Comparison of ENCODE assay signal across 8 mouse cellular contexts in genomic region chr10:80901409-80902272, GRCm38 (mm10). TPM values are rescaled to one million over a fixed set of nuclear protein-coding genes. Genes with fewer than 3 reads are reported as not detected.
DNase-seq lines count a peak whose midpoint lies in the region; ATAC-seq lines count a peak whose summit lies in the region.

No protein-coding gene starts in this region.

- peak overlapping the region; percentile 22; the same call in 1 of the 2 replicates for H3K9ac ChIP-seq in neural tube, embryonic 11.5 days (ENCODE audit: low read length)
- peak overlapping the region; percentile 41; the same call in 1 of the 2 replicates for H3K9ac ChIP-seq in heart, embryonic 13.5 days
- peak overlapping the region; percentile 5; the same call in 1 of the 2 replicates for H3K9ac ChIP-seq in limb, embryonic 11.5 days (ENCODE audit: low read length)
- no peak overlapping the region; the same call in 1 of the 2 replicates for H3K9ac ChIP-seq in stomach, embryonic 14.5 days (replicated peaks; ENCODE audit: low read depth, low read length)

- peak overlapping the region; percentile 22; the same call in 1 of the 2 replicates for H3K4me2 ChIP-seq in neural tube, embryonic 11.5 days (ENCODE audit: low read depth)
- H3K4me2 ChIP-seq in heart, embryonic 13.5 days = peak overlapping the region; percentile 95
- no peak overlapping the region for H3K4me2 ChIP-seq in limb, embryonic 11.5 days (ENCODE audit: low read depth, severe bottlenecking)
- H3K4me2 ChIP-seq in stomach, embryonic 14.5 days (replicated peaks; ENCODE audit: low read depth, low read length) = peak overlapping the region; percentile 30

- 0 out of 2 replicates have a peak overlapping the region, but pooled peaks have one; percentile 27 for H3K27ac ChIP-seq in neural tube, embryonic 11.5 days (ENCODE audit: low read depth, low read length)
- H3K27ac ChIP-seq in heart, embryonic 13.5 days (replicated peaks) = peak overlapping the region; percentile 33; the same call in 1 of the 2 replicates
- H3K27ac ChIP-seq in limb, embryonic 11.5 days (replicated peaks; ENCODE audit: low read depth, low read length) = no peak overlapping the region
- H3K27ac ChIP-seq in stomach, embryonic 14.5 days (ENCODE audit: low read length) = peak overlapping the region; percentile 39; the same call in 1 of the 2 replicates

- H3K4me3 ChIP-seq in neural tube, embryonic 11.5 days (ENCODE audit: low read depth, low read length) = 0 out of 2 replicates have a peak overlapping the region, but pooled peaks have one; percentile 8
- H3K4me3 ChIP-seq in heart, embryonic 13.5 days = peak overlapping the region; percentile 71
- no peak overlapping the region for H3K4me3 ChIP-seq in limb, embryonic 11.5 days (ENCODE audit: low read depth, low read length)
- H3K4me3 ChIP-seq in stomach, embryonic 14.5 days (ENCODE audit: low read depth, low read length) = 0 out of 2 replicates have a peak overlapping the region, but pooled peaks have one; percentile 3

- peaks cover 6% of the 10 kb centered on the region for H3K4me1 ChIP-seq in neural tube, embryonic 11.5 days (ENCODE audit: control insufficient read depth, insufficient read depth, low read length)
- peaks cover 28% of the 10 kb centered on the region for H3K4me1 ChIP-seq in heart, embryonic 13.5 days
- peaks cover 8% of the 10 kb centered on the region; the same call in 1 of the 2 replicates for H3K4me1 ChIP-seq in limb, embryonic 11.5 days (ENCODE audit: control insufficient read depth, insufficient read depth, low read length)
- peaks cover 7% of the 10 kb centered on the region for H3K4me1 ChIP-seq in stomach, embryonic 14.5 days (ENCODE audit: control insufficient read depth, insufficient read depth, low read length)

- no peak for ATAC-seq in neural tube, embryonic 11.5 days (ENCODE audit: insufficient read depth, low FRiP score, low TSS enrichment)
- ATAC-seq in heart, embryonic 13.5 days (ENCODE audit: extremely low read depth, insufficient number of reproducible peaks, low FRiP score, low TSS enrichment) = no peak
- ATAC-seq in limb, embryonic 11.5 days (ENCODE audit: insufficient number of reproducible peaks, low FRiP score, low TSS enrichment, low read depth) = no peak
- ATAC-seq in stomach, embryonic 14.5 days (ENCODE audit: insufficient number of reproducible peaks, insufficient read depth, low FRiP score, low read depth) = no peak
- no peak for ATAC-seq in frontal cortex, adult (ENCODE audit: low TSS enrichment)

- WGBS in neural tube, embryonic 11.5 days = 91% methylated on average over 19 of the region's 19 CpGs
- WGBS in heart, embryonic 13.5 days = 89% methylated on average over 19 of the region's 19 CpGs
- 88% methylated on average over 19 of the region's 19 CpGs for WGBS in limb, embryonic 11.5 days
- WGBS in stomach, embryonic 14.5 days = 87% methylated on average over 19 of the region's 19 CpGs

- peaks cover 23% of the 10 kb centered on the region for H3K36me3 ChIP-seq in neural tube, embryonic 11.5 days (ENCODE audit: control insufficient read depth, insufficient read depth, low read length)
- H3K36me3 ChIP-seq in heart, embryonic 13.5 days = peaks cover 63% of the 10 kb centered on the region
- peaks cover 22% of the 10 kb centered on the region for H3K36me3 ChIP-seq in limb, embryonic 11.5 days (ENCODE audit: control insufficient read depth, insufficient read depth, low read length)
- H3K36me3 ChIP-seq in stomach, embryonic 14.5 days (ENCODE audit: control insufficient read depth, insufficient read depth, low read length) = peaks cover 31% of the 10 kb centered on the region

- DNase-seq in neural tube, embryonic 11.5 days (ENCODE audit: low spot score) = no peak
- DNase-seq in neural tube, embryonic 10.5 days (ENCODE audit: extremely low spot score, low spot score) = no peak
- no peak for DNase-seq in limb, embryonic 11.5 days (ENCODE audit: low spot score)
- no peak for DNase-seq in lung, postnatal 14 days
- no peak for DNase-seq in right cerebral cortex, postnatal 14 days

- H3K27me3 ChIP-seq in neural tube, embryonic 11.5 days (ENCODE audit: control insufficient read depth, insufficient read depth, low read length) = no peaks in the 10 kb centered on the region
- no peaks in the 10 kb centered on the region for H3K27me3 ChIP-seq in heart, embryonic 13.5 days (replicated peaks)
- no peaks in the 10 kb centered on the region for H3K27me3 ChIP-seq in limb, embryonic 11.5 days (ENCODE audit: control insufficient read depth, insufficient read depth, low read length)
- H3K27me3 ChIP-seq in stomach, embryonic 14.5 days (ENCODE audit: control insufficient read depth, insufficient read depth, low read length) = no peaks in the 10 kb centered on the region

- H3K9me3 ChIP-seq in neural tube, embryonic 11.5 days (ENCODE audit: control insufficient read depth, low read length) = no peaks in the 10 kb centered on the region
- no peaks in the 10 kb centered on the region for H3K9me3 ChIP-seq in heart, embryonic 13.5 days
- no peaks in the 10 kb centered on the region for H3K9me3 ChIP-seq in limb, embryonic 11.5 days (ENCODE audit: control insufficient read depth, low read length)
- H3K9me3 ChIP-seq in stomach, embryonic 14.5 days (ENCODE audit: control insufficient read depth, low read depth, low read length) = no peaks in the 10 kb centered on the region

RNA-seq across cellular contexts. Expression of gene Timm13, which starts 0.9 kb away (rescaled TPM):
- polyA plus RNA-seq in neural tube, embryonic 11.5 days (2014; fragmentation: Nextera tagmentation; extraction: Ambion mirVana) = 312 and 323 TPM in 2 replicates
- 285 and 314 TPM in 2 replicates for polyA plus RNA-seq in heart, embryonic 13.5 days (2015; fragmentation: Nextera tagmentation; extraction: Ambion mirVana)
- polyA plus RNA-seq in limb, embryonic 11.5 days (2014; fragmentation: Nextera tagmentation; extraction: Ambion mirVana) = 336 and 355 TPM in 2 replicates
- polyA plus RNA-seq in stomach, embryonic 14.5 days (2014; fragmentation: Nextera tagmentation; extraction: Ambion mirVana) = 340 and 345 TPM in 2 replicates

RNA-seq across cellular contexts. Expression of gene Lmnb2, which starts 16.4 kb away (rescaled TPM):
- 23.0 and 27.9 TPM in 2 replicates for polyA plus RNA-seq in neural tube, embryonic 11.5 days (2014; fragmentation: Nextera tagmentation; extraction: Ambion mirVana)
- 24.8 and 26.7 TPM in 2 replicates for polyA plus RNA-seq in heart, embryonic 13.5 days (2015; fragmentation: Nextera tagmentation; extraction: Ambion mirVana)
- polyA plus RNA-seq in limb, embryonic 11.5 days (2014; fragmentation: Nextera tagmentation; extraction: Ambion mirVana) = 23.3 and 26.7 TPM in 2 replicates
- polyA plus RNA-seq in stomach, embryonic 14.5 days (2014; fragmentation: Nextera tagmentation; extraction: Ambion mirVana) = 12.1 and 14.6 TPM in 2 replicates

RNA-seq across cellular contexts. Expression of gene Gadd45b, which starts 28.2 kb away (rescaled TPM):
- 7.9 and 8.5 TPM in 2 replicates for polyA plus RNA-seq in neural tube, embryonic 11.5 days (2014; fragmentation: Nextera tagmentation; extraction: Ambion mirVana)
- 29.2 and 33.9 TPM in 2 replicates for polyA plus RNA-seq in heart, embryonic 13.5 days (2015; fragmentation: Nextera tagmentation; extraction: Ambion mirVana)
- polyA plus RNA-seq in limb, embryonic 11.5 days (2014; fragmentation: Nextera tagmentation; extraction: Ambion mirVana) = 10.9 and 12.3 TPM in 2 replicates
- 16.1 and 20.7 TPM in 2 replicates for polyA plus RNA-seq in stomach, embryonic 14.5 days (2014; fragmentation: Nextera tagmentation; extraction: Ambion mirVana)

RNA-seq across cellular contexts. Expression of gene Tmprss9, which starts 30.0 kb away (rescaled TPM):
- polyA plus RNA-seq in neural tube, embryonic 11.5 days (2014; fragmentation: Nextera tagmentation; extraction: Ambion mirVana) = 0.08 and 0.11 TPM in 2 replicates
- 0.05 and 0.07 TPM in 2 replicates for polyA plus RNA-seq in heart, embryonic 13.5 days (2015; fragmentation: Nextera tagmentation; extraction: Ambion mirVana)
- polyA plus RNA-seq in limb, embryonic 11.5 days (2014; fragmentation: Nextera tagmentation; extraction: Ambion mirVana) = not detected in 2 replicates
- polyA plus RNA-seq in stomach, embryonic 14.5 days (2014; fragmentation: Nextera tagmentation; extraction: Ambion mirVana) = 0.07 TPM in 1 of 2 replicates, not detected in the other

RNA-seq across cellular contexts. Expression of gene Sppl2b, which starts 46.6 kb away (rescaled TPM):
- 31.2 and 34.2 TPM in 2 replicates for polyA plus RNA-seq in neural tube, embryonic 11.5 days (2014; fragmentation: Nextera tagmentation; extraction: Ambion mirVana)
- 27.7 and 28.5 TPM in 2 replicates for polyA plus RNA-seq in heart, embryonic 13.5 days (2015; fragmentation: Nextera tagmentation; extraction: Ambion mirVana)
- 26.8 and 28.1 TPM in 2 replicates for polyA plus RNA-seq in limb, embryonic 11.5 days (2014; fragmentation: Nextera tagmentation; extraction: Ambion mirVana)
- polyA plus RNA-seq in stomach, embryonic 14.5 days (2014; fragmentation: Nextera tagmentation; extraction: Ambion mirVana) = 31.9 and 33.0 TPM in 2 replicates
